Mouse (Mus musculus): Measurements from ENCODE around the gene Olfr481. TPM values are rescaled to one million over a fixed set of nuclear protein-coding genes. Genes with fewer than 3 reads are reported as not detected.

Olfr481 gene
- not detected for total RNA-seq (2021)

- no peak for DNase-seq
- intact Hi-C loops (cut with DNase I): no loop called here
Measured at GRCm38 (mm10) chr7:108079555-108079954, at the start of gene Olfr481. Gene Olfr481, plus strand, starts transcription at chr7:108079855.

DNA sequence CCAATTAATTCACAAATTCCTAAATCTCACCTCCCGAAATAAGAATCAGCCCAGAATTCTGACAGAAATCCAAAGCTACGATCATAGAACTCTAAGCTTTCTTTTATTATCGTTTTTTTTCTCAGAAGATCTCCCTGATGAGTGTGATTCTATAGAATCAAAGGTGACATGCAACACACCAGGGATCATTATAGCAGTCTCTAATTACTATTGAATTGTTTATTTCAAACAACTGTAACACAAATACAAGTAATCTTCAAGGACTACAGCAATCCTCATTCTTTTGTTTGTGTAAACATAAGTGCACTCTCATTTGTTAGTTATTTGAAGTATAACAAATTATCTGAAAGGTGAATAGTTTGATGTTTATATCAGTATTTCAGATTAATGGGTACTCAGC lies 45.8 kb upstream of the Olfr481 start, which contains the start of gene Olfr478:
Gene Olfr478 (minus strand): TSS at position 101 of the 400 bp plus-strand sequence.
- intact Hi-C loops (cut with DNase I): no loop called here
- DNase-seq: no peak

- DNase-seq: no peak
- intact Hi-C loops (cut with DNase I): no loop called here
Measured at GRCm38 (mm10) chr7:108050393-108050792, 29.3 kb upstream of the Olfr481 start, which contains the start of gene Olfr479. Gene Olfr479, plus strand, starts transcription at chr7:108050693.

- intact Hi-C loops (cut with DNase I): no loop called here
- no peak for DNase-seq
Measured at GRCm38 (mm10) chr7:108067246-108067645, 12.4 kb upstream of the Olfr481 start, which contains the start of gene Olfr480. Gene Olfr480, minus strand, starts transcription at chr7:108067346.

DNA sequence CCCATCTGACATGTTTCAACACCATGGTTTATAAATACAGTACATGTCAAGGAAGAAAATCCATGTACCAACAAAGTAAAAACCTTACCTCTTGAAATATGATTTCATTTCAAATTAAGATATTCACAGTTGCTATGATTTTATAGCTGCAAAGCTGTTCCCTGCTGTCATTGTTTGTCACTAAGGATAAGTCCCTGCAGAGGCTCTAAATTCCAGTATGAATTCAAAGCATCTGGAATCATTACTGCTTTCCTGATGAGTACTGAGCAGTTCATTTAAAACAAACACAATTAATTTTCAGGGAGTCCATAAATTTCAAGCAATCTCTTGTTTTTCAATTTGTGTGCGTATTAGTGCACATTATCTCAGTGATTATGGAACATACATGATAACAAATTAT lies 17.8 kb downstream of the Olfr481 start, which contains the start of gene Olfr482:
Gene Olfr482 (minus strand): TSS at position 101 of the 400 bp plus-strand sequence.
- intact Hi-C loops (cut with DNase I): no loop called here
- no peak for DNase-seq

DNA sequence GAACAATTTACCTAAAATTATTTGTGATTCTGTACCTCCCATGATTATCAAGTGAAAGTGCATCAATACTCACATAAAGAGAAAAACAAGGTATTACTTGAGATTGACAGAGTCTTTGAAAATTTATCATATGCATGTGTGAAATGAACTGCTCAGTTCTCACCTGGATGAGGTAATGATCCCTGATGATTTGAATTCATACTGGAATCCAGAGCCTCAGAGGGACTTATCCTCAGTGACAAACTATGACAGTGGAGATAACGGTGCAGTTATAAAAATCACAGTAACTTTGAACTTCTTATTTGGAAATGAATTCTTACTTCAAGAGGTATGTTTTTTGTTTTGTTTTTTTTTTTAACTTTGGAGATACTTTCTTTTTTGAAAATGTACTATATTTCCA lies 20.9 kb downstream of the Olfr481 start, which contains the start of gene Olfr483:
Gene Olfr483 (plus strand): TSS at position 301 of the 400 bp plus-strand sequence.
- no peak for DNase-seq
- intact Hi-C loops (cut with DNase I): no loop called here

DNA sequence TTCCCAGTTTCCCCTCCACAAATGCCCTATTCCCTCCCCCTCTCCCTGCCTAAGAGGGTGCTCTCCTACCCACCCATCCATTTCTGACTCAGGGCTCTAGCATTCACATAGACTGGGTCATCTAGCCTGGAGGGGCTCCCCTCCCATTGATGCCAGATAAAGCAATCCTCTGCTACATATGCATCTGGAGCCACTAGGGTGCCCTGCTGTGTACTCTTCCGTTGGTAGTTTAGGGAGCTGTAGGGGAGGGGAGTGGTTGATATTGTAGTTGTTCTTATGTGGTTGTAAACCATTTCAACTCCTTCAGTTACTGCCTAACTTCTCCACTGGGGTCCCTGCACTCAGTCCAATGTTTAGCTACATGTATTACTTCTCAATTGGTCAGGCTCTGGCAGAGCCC lies 41.0 kb downstream of the Olfr481 start:
- intact Hi-C loops (cut with DNase I): no loop called here
- DNase-seq: no peak

GRCm38 (mm10) chr7:108121416-108121815 lies 41.8 kb downstream of the Olfr481 start:
- DNase-seq: no peak
- intact Hi-C loops (cut with DNase I): no loop called here

DNA sequence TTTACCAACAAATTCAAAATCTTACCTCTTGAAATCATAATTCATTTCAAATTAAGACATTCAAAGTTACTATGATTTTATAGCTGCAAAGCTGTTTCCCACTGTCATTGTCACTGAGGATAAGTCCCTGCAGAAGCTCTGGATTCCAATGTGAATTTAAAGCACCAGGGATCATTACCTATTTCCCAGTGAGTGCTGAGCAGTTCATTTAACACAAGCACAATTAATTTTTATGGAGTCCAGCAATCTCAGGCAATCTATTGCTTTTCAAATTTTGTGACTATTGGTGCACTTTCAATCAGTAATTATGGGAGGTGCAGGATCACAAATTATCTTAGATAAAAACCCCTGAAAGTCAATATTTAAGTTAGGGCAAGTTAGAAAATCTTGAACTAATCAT lies 47.7 kb downstream of the Olfr481 start, which contains the start of gene Olfr484:
Gene Olfr484 (minus strand): TSS at position 101 of the 400 bp plus-strand sequence.
- DNase-seq: no peak
- intact Hi-C loops (cut with DNase I): no loop called here

Other genes with a start within 250 kb of the Olfr481 start
- gene Olfr470, start 232.4 kb upstream of the Olfr481 start, total RNA-seq (2021): not detected
- not detected for gene Olfr472, start 182.0 kb upstream of the Olfr481 start, total RNA-seq (2021)
- not detected for gene Olfr473, start 149.4 kb upstream of the Olfr481 start, total RNA-seq (2021)
- not detected for gene Olfr474, start 125.2 kb upstream of the Olfr481 start, total RNA-seq (2021)
- gene Olfr476, start 115.1 kb upstream of the Olfr481 start, total RNA-seq (2021): not detected
- gene Olfr477, start 93.2 kb upstream of the Olfr481 start, total RNA-seq (2021): not detected
- not detected for gene Olfr478, start 45.9 kb upstream of the Olfr481 start, total RNA-seq (2021)
- not detected for gene Olfr479, start 29.2 kb upstream of the Olfr481 start, total RNA-seq (2021)
- not detected for gene Olfr480, start 12.5 kb upstream of the Olfr481 start, total RNA-seq (2021)
- gene Olfr482, start 17.7 kb downstream of the Olfr481 start, total RNA-seq (2021): 1 to 10 TPM; 1.7 to 1.9 TPM
- not detected for gene Olfr483, start 21.0 kb downstream of the Olfr481 start, total RNA-seq (2021)
- gene Olfr484, start 47.6 kb downstream of the Olfr481 start, total RNA-seq (2021): not detected
- gene Olfr485, start 80.0 kb downstream of the Olfr481 start, total RNA-seq (2021): not detected
- gene Olfr486, start 92.9 kb downstream of the Olfr481 start, total RNA-seq (2021): not detected
- gene Olfr487, start 134.8 kb downstream of the Olfr481 start, total RNA-seq (2021): not detected
- not detected for gene Olfr488, start 178.5 kb downstream of the Olfr481 start, total RNA-seq (2021)
- gene Olfr490, start 209.1 kb downstream of the Olfr481 start, total RNA-seq (2021): not detected
- not detected for gene Olfr491, start 233.6 kb downstream of the Olfr481 start, total RNA-seq (2021)
- gene Olfr492, start 243.8 kb downstream of the Olfr481 start, total RNA-seq (2021): not detected